Mouse (Mus musculus) forebrain, embryonic 10.5 days (tissue): Measurements from ENCODE around the gene Efna2. TPM values are rescaled to one million over a fixed set of nuclear protein-coding genes. Genes with fewer than 3 reads are reported as not detected.

Experiments used
- DNase-seq: peaks from one replicate; pipeline ENCODE4 v3.0.0-alpha.2; 2017; ENCODE audit warnings: low spot score; ENCODE audit errors: extremely low spot score
- H3K27ac ChIP-seq: fragments of 300-500 bp; sonication (generic); 2 replicates; pipeline ENCODE4 v1.5.1; 2016; ENCODE audit warnings: mild to moderate bottlenecking
- H3K27me3 ChIP-seq: fragments of 300-500 bp; sonication (generic); 2 replicates; pipeline ENCODE4 v1.6.1; 2016; ENCODE audit warnings: mild to moderate bottlenecking; ENCODE audit not compliant: poor library complexity, severe bottlenecking
- H3K36me3 ChIP-seq: fragments of 300-500 bp; sonication (generic); replicated peaks from 2 replicates; pipeline ENCODE4 v1.6.1; 2016; ENCODE audit warnings: mild to moderate bottlenecking, moderate library complexity
- H3K4me1 ChIP-seq: fragments of 300-500 bp; sonication (generic); 2 replicates; pipeline ENCODE4 v1.6.1; 2016
- H3K4me3 ChIP-seq: fragments of 300-500 bp; sonication (generic); 2 replicates; pipeline ENCODE4 v1.5.1; 2016; ENCODE audit warnings: mild to moderate bottlenecking, moderate library complexity
- H3K9me3 ChIP-seq: fragments of 300-500 bp; sonication (generic); 2 replicates; pipeline ENCODE4 v1.6.1; 2016; ENCODE audit warnings: mild to moderate bottlenecking, moderate library complexity
- WGBS: fragments of 180-500 bp; shearing (Covaris S2); methylation state at CpG from one replicate; pipeline ENCODE4 v1.1.7; 2016; 5-methylcytosine and 5-hydroxymethylcytosine counted together
- polyA plus RNA-seq: library from polyadenylated mRNA; unstranded; fragments of >200 nt; fragmentation: Nextera tagmentation; extraction: Ambion mirVana; gene quantifications from 2 replicates; pipeline ENCODE4 v1.2.1, GENCODE M21; 2016

The Efna2 gene
- polyA plus RNA-seq, 1 experiment from 2014 or later = 23.2 TPM

GRCm38 (mm10) chr10:80168038-80168661 lies 11.1 kb upstream of the Efna2 start:
- H3K4me3 ChIP-seq = peak overlapping the region; percentile 96
- peak overlapping the region; percentile 100 for H3K27ac ChIP-seq
- peak; percentile 95 for DNase-seq
- peaks cover 9% of the 10 kb centered on the region for H3K27me3 ChIP-seq
- no peaks in the 10 kb centered on the region for H3K9me3 ChIP-seq
- H3K36me3 ChIP-seq = peaks cover 41% of the 10 kb centered on the region
- under 1% methylated on average over 48 of the region's 48 CpGs for WGBS
- H3K4me1 ChIP-seq = peaks cover 79% of the 10 kb centered on the region

GRCm38 (mm10) chr10:80169070-80169469 lies 10.2 kb upstream of the Efna2 start:
- H3K27ac ChIP-seq = peak overlapping the region; percentile 100
- no peak for DNase-seq
- peaks cover 4% of the 10 kb centered on the region for H3K27me3 ChIP-seq
- peaks cover 76% of the 10 kb centered on the region for H3K4me1 ChIP-seq
- WGBS = 96% methylated on average over 1 of the region's 1 CpGs
- H3K9me3 ChIP-seq = no peaks in the 10 kb centered on the region
- peaks cover 41% of the 10 kb centered on the region for H3K36me3 ChIP-seq
- H3K4me3 ChIP-seq = peak overlapping the region; percentile 96

GRCm38 (mm10) chr10:80169651-80170050 lies 9.6 kb upstream of the Efna2 start:
- peak overlapping the region; percentile 96; the same call in 1 of the 2 replicates for H3K4me3 ChIP-seq
- WGBS = 96% methylated on average over 7 of the region's 7 CpGs

GRCm38 (mm10) chr10:80170052-80170451 lies 9.2 kb upstream of the Efna2 start:
- DNase-seq = no peak
- WGBS = 97% methylated on average over 16 of the region's 16 CpGs
- H3K4me3 ChIP-seq = peak overlapping the region; percentile 96; the same call in 1 of the 2 replicates
- H3K27me3 ChIP-seq = no peaks in the 10 kb centered on the region
- H3K36me3 ChIP-seq = peaks cover 45% of the 10 kb centered on the region
- no peaks in the 10 kb centered on the region for H3K9me3 ChIP-seq
- H3K4me1 ChIP-seq = peaks cover 71% of the 10 kb centered on the region
- no peak overlapping the region for H3K27ac ChIP-seq

More at GRCm38 (mm10) chr10:80169651-80170050, 9.6 kb upstream of the Efna2 start:
- Histone ChIP-seq H3K4me1 (peaks cover 72% of the 10 kb centered on the region), H3K27me3 (no peaks in the 10 kb centered on the region), H3K36me3 (peaks cover 42% of the 10 kb centered on the region), H3K9me3 (no peaks in the 10 kb centered on the region), H3K27ac (no peak overlapping the region)
- DNase-seq = no peak

- 96% methylated on average over 19 of the region's 19 CpGs for WGBS
- DNase-seq = no peak
- no peak overlapping the region for H3K27ac ChIP-seq
- H3K9me3 ChIP-seq = no peaks in the 10 kb centered on the region
- peaks cover 70% of the 10 kb centered on the region for H3K4me1 ChIP-seq
- peaks cover 45% of the 10 kb centered on the region for H3K36me3 ChIP-seq
- peak overlapping the region; percentile 96; the same call in 1 of the 2 replicates for H3K4me3 ChIP-seq
- no peaks in the 10 kb centered on the region for H3K27me3 ChIP-seq
These were observed 8.7 kb upstream of the Efna2 start for GRCm38 (mm10) chr10:80170601-80171021.

- Histone ChIP-seq H3K4me1 (peaks cover 70% of the 10 kb centered on the region), H3K27ac (no peak overlapping the region), H3K9me3 (no peaks in the 10 kb centered on the region), H3K27me3 (no peaks in the 10 kb centered on the region), H3K4me3 (peak overlapping the region; percentile 66; the same call in 1 of the 2 replicates), H3K36me3 (peaks cover 47% of the 10 kb centered on the region)
- no peak for DNase-seq
- WGBS = 95% methylated on average over 15 of the region's 15 CpGs
These were observed 8.0 kb upstream of the Efna2 start for GRCm38 (mm10) chr10:80171252-80171651.

GRCm38 (mm10) chr10:80171760-80172526 lies 7.3 kb upstream of the Efna2 start:
- no peak for DNase-seq
- peak overlapping the region; percentile 66 for H3K4me3 ChIP-seq
- 0 out of 2 replicates have a peak, but pooled peaks cover 3% of the 10 kb centered on the region for H3K27me3 ChIP-seq
- H3K27ac ChIP-seq = peak overlapping the region; percentile 88
- peaks cover 70% of the 10 kb centered on the region for H3K4me1 ChIP-seq
- H3K36me3 ChIP-seq = peaks cover 48% of the 10 kb centered on the region
- H3K9me3 ChIP-seq = no peaks in the 10 kb centered on the region
- WGBS = 87% methylated on average over 45 of the region's 45 CpGs

- DNase-seq = peak; percentile 90
- peaks cover 72% of the 10 kb centered on the region for H3K4me1 ChIP-seq
- peak within 1 kb of the TSS; percentile 66 for H3K4me3 ChIP-seq
- 0 out of 2 replicates have a peak, but pooled peaks cover 5% of the 10 kb centered on the region for H3K27me3 ChIP-seq
- H3K36me3 ChIP-seq = peaks cover 48% of the 10 kb centered on the region
- WGBS = 8% methylated on average over 35 of the region's 35 CpGs
- H3K27ac ChIP-seq = peak within 1 kb of the TSS; percentile 88
- H3K9me3 ChIP-seq = no peaks in the 10 kb centered on the region
These were observed 6.6 kb upstream of the Efna2 start, which contains the start of gene 1600002K03Rik for GRCm38 (mm10) chr10:80172527-80173292. Gene 1600002K03Rik (plus strand): TSS chr10:80172944.

GRCm38 (mm10) chr10:80173358-80173757 lies 5.9 kb upstream of the Efna2 start:
- H3K27me3 ChIP-seq = peaks cover 10% of the 10 kb centered on the region
- peak overlapping the region; percentile 88 for H3K27ac ChIP-seq
- no peaks in the 10 kb centered on the region for H3K9me3 ChIP-seq
- DNase-seq = no peak
- H3K4me3 ChIP-seq = peak overlapping the region; percentile 66
- peaks cover 48% of the 10 kb centered on the region for H3K36me3 ChIP-seq
- H3K4me1 ChIP-seq = peaks cover 78% of the 10 kb centered on the region
- WGBS = 15% methylated on average over 11 of the region's 11 CpGs

GRCm38 (mm10) chr10:80173955-80174640 lies 5.2 kb upstream of the Efna2 start:
- no peak overlapping the region for H3K27ac ChIP-seq
- DNase-seq = no peak
- 87% methylated on average over 10 of the region's 10 CpGs for WGBS
- H3K27me3 ChIP-seq = peaks cover 15% of the 10 kb centered on the region
- H3K4me1 ChIP-seq = peaks cover 73% of the 10 kb centered on the region
- H3K36me3 ChIP-seq = peaks cover 46% of the 10 kb centered on the region
- peak overlapping the region; percentile 66; the same call in 1 of the 2 replicates for H3K4me3 ChIP-seq
- H3K9me3 ChIP-seq = no peaks in the 10 kb centered on the region

GRCm38 (mm10) chr10:80174705-80175104 lies 4.6 kb upstream of the Efna2 start:
- peaks cover 15% of the 10 kb centered on the region for H3K27me3 ChIP-seq
- no peaks in the 10 kb centered on the region for H3K9me3 ChIP-seq
- H3K4me3 ChIP-seq = peak overlapping the region; percentile 19
- H3K4me1 ChIP-seq = peaks cover 72% of the 10 kb centered on the region
- no peak overlapping the region for H3K27ac ChIP-seq
- H3K36me3 ChIP-seq = peaks cover 40% of the 10 kb centered on the region
- WGBS = 57% methylated on average over 2 of the region's 2 CpGs
- DNase-seq = no peak
